In the genomic region with DNA sequence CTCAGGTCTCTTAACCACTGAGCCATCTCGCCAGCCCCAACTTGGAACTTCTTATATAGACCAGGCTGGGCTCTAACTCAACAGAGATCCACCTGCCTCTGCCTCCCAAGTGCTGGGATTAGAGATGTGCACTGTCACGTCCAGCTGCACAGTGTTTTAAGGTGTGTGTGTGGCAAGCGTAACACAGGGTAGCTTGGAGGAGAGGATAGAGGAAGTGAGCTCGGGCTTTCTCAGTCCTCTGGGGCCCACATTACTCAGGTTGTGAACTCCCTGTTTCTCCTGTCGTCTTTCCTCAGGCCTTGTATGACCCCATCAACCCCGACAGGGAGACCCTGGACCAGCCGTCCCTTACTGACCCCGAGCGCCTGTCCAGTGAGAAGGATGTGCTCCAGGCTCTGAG, we compare ENCODE assay signal across 21 mouse cellular contexts. TPM values are rescaled to one million over a fixed set of nuclear protein-coding genes. Genes with fewer than 3 reads are reported as not detected.
"Had no signal": no experiment of that assay in that cellular context is flagged by ENCODE, and none has a peak within 500 bp of the region (broad histone marks: within the 10 kb centered on the region; RNA-seq: fewer than 3 reads in every experiment).

No protein-coding gene starts in this region.

- DNase-seq: liver, postnatal 0 days; lung, adult 2 months; lung, postnatal 14 days; lung, postnatal 36 days; midbrain, embryonic 14.5 days; right cerebral cortex, postnatal 14 days; thymus, adult 18-20 months; thymus, postnatal 25 days; thymus, postnatal 4 days had no signal

- H3K27ac ChIP-seq: liver, embryonic 15.5 days; lung, embryonic 15.5 days; macrophage; midbrain, embryonic 10.5 days; midbrain, embryonic 12.5 days; neural tube, embryonic 13.5 days; neural tube, embryonic 15.5 days had no signal

- H3K4me2 ChIP-seq: liver, embryonic 15.5 days; lung, embryonic 15.5 days; midbrain, embryonic 12.5 days; neural tube, embryonic 13.5 days; neural tube, embryonic 15.5 days had no signal

- H3K9me3 ChIP-seq: lung, embryonic 15.5 days; neural tube, embryonic 13.5 days; neural tube, embryonic 15.5 days had no signal

- ATAC-seq: liver, postnatal 0 days; lung, postnatal 0 days; midbrain, embryonic 16.5 days had no signal

- H3K4me3 ChIP-seq: liver, embryonic 15.5 days; lung, embryonic 15.5 days; midbrain, embryonic 10.5 days; midbrain, embryonic 12.5 days; myocyte; neural tube, embryonic 13.5 days; neural tube, embryonic 15.5 days had no signal

- H3K4me1 ChIP-seq: lung, embryonic 15.5 days; midbrain, embryonic 10.5 days; midbrain, embryonic 12.5 days; neural tube, embryonic 13.5 days; neural tube, embryonic 15.5 days had no signal

- H3K9ac ChIP-seq: liver, embryonic 15.5 days; liver, postnatal 0 days; lung, embryonic 15.5 days; midbrain, embryonic 12.5 days; neural tube, embryonic 13.5 days; neural tube, embryonic 15.5 days had no signal

- H3K27me3 ChIP-seq: liver, embryonic 15.5 days; lung, embryonic 15.5 days; midbrain, embryonic 12.5 days; neural tube, embryonic 13.5 days; neural tube, embryonic 15.5 days had no signal

RNA-seq across cellular contexts. Expression of a gene that starts 10.1 kb away (rescaled TPM):
- total RNA-seq: megakaryocyte-erythroid progenitor cell, adult 5-6 weeks had no signal
- polyA plus RNA-seq: lung, adult 2 months; macrophage; midbrain, embryonic 14.5 days; midbrain, embryonic 16.5 days; neural tube, embryonic 13.5 days; urinary bladder, adult 2 months had no signal

RNA-seq across cellular contexts. Expression of a gene that starts 28.4 kb away (rescaled TPM):
- polyA plus RNA-seq: macrophage had no signal
